Mouse (Mus musculus): ENCODE results near the gene Igfbp6. TPM values are rescaled to one million over a fixed set of nuclear protein-coding genes. Genes with fewer than 3 reads are reported as not detected.

Gene Igfbp6
- polyA plus RNA-seq, 1 experiment, result 297 TPM

- Histone ChIP-seq H3ac (ENCODE audit: control insufficient read depth, insufficient read length, low read depth) (peak overlapping the region; percentile 74), H3K36me3 (ENCODE audit: control insufficient read depth, insufficient read depth) (peaks cover 47% of the 10 kb centered on the region), H3K27me3 (ENCODE audit: control insufficient read depth, insufficient read depth, insufficient read length) (no peaks in the 10 kb centered on the region), H3K79me2 (ENCODE audit: control insufficient read depth, insufficient read depth) (peaks cover 56% of the 10 kb centered on the region), H3K4me3 (ENCODE audit: insufficient read depth, poor library complexity, severe bottlenecking) (peak overlapping the region; percentile 12), H3K79me3 (ENCODE audit: low read depth) (peaks cover 13% of the 10 kb centered on the region)
- TF ChIP-seq FOSL1 (IDR thresholded peaks at IDR 0.05; ENCODE audit: insufficient read depth, low read length, poor library complexity, severe bottlenecking) (no peak), MYOD1 (IDR thresholded peaks at IDR 0.05; ENCODE audit: control insufficient read depth, insufficient read length, low read depth) (no peak), CEBPB (IDR thresholded peaks at IDR 0.05; ENCODE audit: low read depth) (no peak), USF1 (IDR thresholded peaks at IDR 0.05; ENCODE audit: low read depth) (no peak), MAX (IDR thresholded peaks at IDR 0.05) (no peak), MYOG (IDR thresholded peaks at IDR 0.05; ENCODE audit: control insufficient read depth, extremely low read depth, insufficient read length) (no peak), CTCF (IDR thresholded peaks at IDR 0.05; ENCODE audit: control insufficient read depth, insufficient read depth, insufficient read length) (no peak)
Observed at GRCm38 (mm10) chr15:102099771-102100160, 44.4 kb upstream of the Igfbp6 start.

- no peak for TF ChIP-seq USF1 (IDR thresholded peaks at IDR 0.05; ENCODE audit: low read depth)
- TF ChIP-seq MYOG (IDR thresholded peaks at IDR 0.05; ENCODE audit: control insufficient read depth, extremely low read depth, insufficient read length), result no peak
- peak; percentile 99 for TF ChIP-seq CTCF (IDR thresholded peaks at IDR 0.05; ENCODE audit: control insufficient read depth, insufficient read depth, insufficient read length)
- no peak for TF ChIP-seq MAX (IDR thresholded peaks at IDR 0.05)
- no peak for TF ChIP-seq CEBPB (IDR thresholded peaks at IDR 0.05; ENCODE audit: low read depth)
- TF ChIP-seq MYOD1 (IDR thresholded peaks at IDR 0.05; ENCODE audit: control insufficient read depth, insufficient read length, low read depth), result no peak
- no peak for TF ChIP-seq FOSL1 (IDR thresholded peaks at IDR 0.05; ENCODE audit: insufficient read depth, low read length, poor library complexity, severe bottlenecking)
- Histone ChIP-seq H3K4me3 (ENCODE audit: insufficient read depth, poor library complexity, severe bottlenecking) (peak within 1 kb of the TSS; percentile 12), H3ac (ENCODE audit: control insufficient read depth, insufficient read length, low read depth) (peak within 1 kb of the TSS; percentile 74), H3K36me3 (ENCODE audit: control insufficient read depth, insufficient read depth) (peaks cover 46% of the 10 kb centered on the region), H3K79me2 (ENCODE audit: control insufficient read depth, insufficient read depth) (peaks cover 56% of the 10 kb centered on the region), H3K27me3 (ENCODE audit: control insufficient read depth, insufficient read depth, insufficient read length) (no peaks in the 10 kb centered on the region), H3K79me3 (ENCODE audit: low read depth) (peaks cover 10% of the 10 kb centered on the region)
Observed at GRCm38 (mm10) chr15:102100161-102100981, 43.8 kb upstream of the Igfbp6 start, which contains the start of gene Tns2. Gene Tns2, plus strand, starts transcription at chr15:102100413.

GRCm38 (mm10) chr15:102100996-102101671, 43.0 kb upstream of the Igfbp6 start:
- H3K79me2 ChIP-seq (ENCODE audit: control insufficient read depth, insufficient read depth), result peaks cover 56% of the 10 kb centered on the region
- TF ChIP-seq USF1 (IDR thresholded peaks at IDR 0.05; ENCODE audit: low read depth) (no peak), MYOG (IDR thresholded peaks at IDR 0.05; ENCODE audit: control insufficient read depth, extremely low read depth, insufficient read length) (no peak), CEBPB (IDR thresholded peaks at IDR 0.05; ENCODE audit: low read depth) (no peak), MYOD1 (IDR thresholded peaks at IDR 0.05; ENCODE audit: control insufficient read depth, insufficient read length, low read depth) (no peak), FOSL1 (IDR thresholded peaks at IDR 0.05; ENCODE audit: insufficient read depth, low read length, poor library complexity, severe bottlenecking) (no peak), MAX (IDR thresholded peaks at IDR 0.05) (no peak), CTCF (IDR thresholded peaks at IDR 0.05; ENCODE audit: control insufficient read depth, insufficient read depth, insufficient read length) (no peak)
- H3K27me3 ChIP-seq (ENCODE audit: control insufficient read depth, insufficient read depth, insufficient read length), result no peaks in the 10 kb centered on the region
- H3ac ChIP-seq (ENCODE audit: control insufficient read depth, insufficient read length, low read depth), result peak overlapping the region; percentile 74
- H3K36me3 ChIP-seq (ENCODE audit: control insufficient read depth, insufficient read depth), result peaks cover 44% of the 10 kb centered on the region
- peak overlapping the region; percentile 12 for H3K4me3 ChIP-seq (ENCODE audit: insufficient read depth, poor library complexity, severe bottlenecking)
- peaks cover 6% of the 10 kb centered on the region for H3K79me3 ChIP-seq (ENCODE audit: low read depth)

- TF ChIP-seq CEBPB (IDR thresholded peaks at IDR 0.05; ENCODE audit: low read depth) (no peak), MYOG (IDR thresholded peaks at IDR 0.05; ENCODE audit: control insufficient read depth, extremely low read depth, insufficient read length) (no peak), MAX (IDR thresholded peaks at IDR 0.05) (no peak), FOSL1 (IDR thresholded peaks at IDR 0.05; ENCODE audit: insufficient read depth, low read length, poor library complexity, severe bottlenecking) (no peak), MYOD1 (IDR thresholded peaks at IDR 0.05; ENCODE audit: control insufficient read depth, insufficient read length, low read depth) (no peak), CTCF (IDR thresholded peaks at IDR 0.05; ENCODE audit: control insufficient read depth, insufficient read depth, insufficient read length) (no peak), USF1 (IDR thresholded peaks at IDR 0.05; ENCODE audit: low read depth) (no peak)
- H3K79me3 ChIP-seq (ENCODE audit: low read depth), result peaks cover 6% of the 10 kb centered on the region
- peak overlapping the region; percentile 63 for H3K4me3 ChIP-seq (ENCODE audit: insufficient read depth, poor library complexity, severe bottlenecking)
- peaks cover 56% of the 10 kb centered on the region for H3K79me2 ChIP-seq (ENCODE audit: control insufficient read depth, insufficient read depth)
- H3K36me3 ChIP-seq (ENCODE audit: control insufficient read depth, insufficient read depth), result peaks cover 44% of the 10 kb centered on the region
- no peaks in the 10 kb centered on the region for H3K27me3 ChIP-seq (ENCODE audit: control insufficient read depth, insufficient read depth, insufficient read length)
- peak overlapping the region; percentile 72 for H3ac ChIP-seq (ENCODE audit: control insufficient read depth, insufficient read length, low read depth)
Observed at GRCm38 (mm10) chr15:102101672-102102541, 42.3 kb upstream of the Igfbp6 start.

Measured in C2C12 (cell line).